Mouse (Mus musculus) adrenal gland, adult 2 months (tissue): Measurements from ENCODE around the gene Csf1. TPM values are rescaled to one million over a fixed set of nuclear protein-coding genes. Genes with fewer than 3 reads are reported as not detected.
A peak's percentile ranks its signal among the peaks of the same experiment; 100 is the strongest.

Source experiments
- DNase-seq: peaks from one replicate; pipeline ENCODE4 v3.0.0; 2021
- polyA plus RNA-seq: library from polyadenylated mRNA; depleted of rRNA; stranded (reverse); fragments of >200 nt; gene quantifications from 2 replicates; pipeline ENCODE4 v1.2.3, GENCODE M21; 2012
- total RNA-seq, 2 experiments: library from RNA; stranded (reverse); gene quantifications; 2 replicates each; pipeline ENCODE4 v1.2.3; 2021

The Csf1 gene
- total and polyA plus RNA-seq, 3 experiments, result 16.5 to 25.2 (median 21.1) TPM

GRCm38 (mm10) chr3:107781304-107781703, 21.0 kb upstream of the Csf1 start:
- no peak for DNase-seq

GRCm38 (mm10) chr3:107778016-107778415, 17.7 kb upstream of the Csf1 start:
- DNase-seq, result no peak

- DNase-seq, result no peak
These were observed 16.0 kb upstream of the Csf1 start for GRCm38 (mm10) chr3:107776295-107776694.

GRCm38 (mm10) chr3:107775736-107776135, 15.5 kb upstream of the Csf1 start:
- DNase-seq, result no peak

- DNase-seq, result no peak
These were observed 14.8 kb upstream of the Csf1 start for GRCm38 (mm10) chr3:107775056-107775455.

GRCm38 (mm10) chr3:107772860-107773259, 12.6 kb upstream of the Csf1 start:
- peak; percentile 60 for DNase-seq

GRCm38 (mm10) chr3:107769692-107770091, 9.4 kb upstream of the Csf1 start:
- no peak for DNase-seq

- DNase-seq, result no peak
These were observed 8.1 kb upstream of the Csf1 start for GRCm38 (mm10) chr3:107768104-107768989.

GRCm38 (mm10) chr3:107766804-107767203, 6.5 kb upstream of the Csf1 start:
- peak; percentile 53 for DNase-seq

- no peak for DNase-seq
These were observed 5.7 kb upstream of the Csf1 start for GRCm38 (mm10) chr3:107765979-107766378.

- DNase-seq, result no peak
These were observed 3.3 kb upstream of the Csf1 start for GRCm38 (mm10) chr3:107763552-107763951.

GRCm38 (mm10) chr3:107761446-107761845, 1.2 kb upstream of the Csf1 start:
- DNase-seq, result no peak

- no peak for DNase-seq
These were observed 502 bp upstream of the Csf1 start for GRCm38 (mm10) chr3:107760771-107761170.

- no peak for DNase-seq
These were observed 1.6 kb downstream of the Csf1 start for GRCm38 (mm10) chr3:107758638-107759037.

- DNase-seq, result no peak
These were observed 2.1 kb downstream of the Csf1 start for GRCm38 (mm10) chr3:107758176-107758575.

GRCm38 (mm10) chr3:107757365-107758129, 2.7 kb downstream of the Csf1 start:
- no peak for DNase-seq

- no peak for DNase-seq
These were observed 3.8 kb downstream of the Csf1 start for GRCm38 (mm10) chr3:107756481-107756866.

- DNase-seq, result no peak
These were observed 4.4 kb downstream of the Csf1 start for GRCm38 (mm10) chr3:107755702-107756480.

- peak; percentile 56 for DNase-seq
These were observed 5.6 kb downstream of the Csf1 start for GRCm38 (mm10) chr3:107754632-107755031.

GRCm38 (mm10) chr3:107751607-107752006, 8.7 kb downstream of the Csf1 start:
- DNase-seq, result no peak

- peak; percentile 78 for DNase-seq
These were observed 9.3 kb downstream of the Csf1 start for GRCm38 (mm10) chr3:107750775-107751540.

GRCm38 (mm10) chr3:107749446-107749845, 10.8 kb downstream of the Csf1 start:
- no peak for DNase-seq
